Comparison of ENCODE assay signal across 14 mouse cellular contexts in the genomic region with DNA sequence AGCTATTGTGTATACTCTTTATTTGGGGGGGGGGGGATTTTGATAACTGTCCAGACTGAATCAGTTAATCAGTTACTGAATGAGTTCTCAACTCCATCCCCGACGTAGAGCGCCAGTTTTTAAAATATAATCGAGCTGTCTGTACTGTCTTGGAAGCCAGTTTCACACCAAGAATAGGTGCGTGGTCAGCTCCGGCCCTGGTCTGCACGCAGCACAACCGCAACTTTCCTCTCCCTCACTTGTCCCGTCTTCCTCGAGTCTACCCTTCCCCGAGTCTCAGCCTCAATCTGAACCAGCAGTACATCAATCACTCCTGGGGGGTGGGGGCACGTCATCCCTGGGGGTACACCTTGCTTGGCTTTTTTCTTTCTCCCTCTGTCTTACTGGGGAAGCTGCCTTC. TPM values are rescaled to one million over a fixed set of nuclear protein-coding genes. Genes with fewer than 3 reads are reported as not detected.
DNase-seq lines count a peak whose midpoint lies in the region; ATAC-seq lines count a peak whose summit lies in the region.
"Had no signal": no experiment of that assay in that cellular context is flagged by ENCODE, and none has a peak within 500 bp of the region (broad histone marks: within the 10 kb centered on the region; RNA-seq: fewer than 3 reads in every experiment).

No protein-coding gene starts in this region.

- WGBS in lung, embryonic 15.5 days, result 81% methylated on average over 12 of the region's 12 CpGs
- WGBS in forebrain, embryonic 15.5 days, result 29% methylated on average over 12 of the region's 12 CpGs
- 43% methylated on average over 12 of the region's 12 CpGs for WGBS in hindbrain, embryonic 15.5 days
- 44% methylated on average over 12 of the region's 12 CpGs for WGBS in neural tube, embryonic 13.5 days

- no peaks in the 10 kb centered on the region for H3K4me1 ChIP-seq in lung, embryonic 15.5 days
- H3K4me1 ChIP-seq in forebrain, embryonic 15.5 days, result peaks cover 37% of the 10 kb centered on the region
- peaks cover 17% of the 10 kb centered on the region for H3K4me1 ChIP-seq in hindbrain, embryonic 15.5 days (replicated peaks)
- H3K4me1 ChIP-seq in neural tube, embryonic 13.5 days (replicated peaks), result peaks cover 21% of the 10 kb centered on the region
- H3K4me1 ChIP-seq: stomach, embryonic 15.5 days had no signal

- no peaks in the 10 kb centered on the region for H3K27me3 ChIP-seq in lung, embryonic 15.5 days
- H3K27me3 ChIP-seq in forebrain, embryonic 15.5 days, result no peaks in the 10 kb centered on the region
- H3K27me3 ChIP-seq in hindbrain, embryonic 15.5 days, result peaks cover 39% of the 10 kb centered on the region
- peaks cover 74% of the 10 kb centered on the region for H3K27me3 ChIP-seq in neural tube, embryonic 13.5 days
- H3K27me3 ChIP-seq: limb, embryonic 13.5 days; stomach, embryonic 15.5 days had no signal

- no peak overlapping the region for H3K4me3 ChIP-seq in lung, embryonic 15.5 days
- H3K4me3 ChIP-seq in forebrain, embryonic 15.5 days, result no peak overlapping the region
- H3K4me3 ChIP-seq in hindbrain, embryonic 15.5 days, result 0 out of 2 replicates have a peak overlapping the region, but pooled peaks have one; percentile 11
- H3K4me3 ChIP-seq in neural tube, embryonic 13.5 days, result no peak overlapping the region
- H3K4me3 ChIP-seq: limb, embryonic 13.5 days; stomach, embryonic 15.5 days had no signal

- peak; percentile 23; the same call in 1 of the 2 replicates for ATAC-seq in lung, embryonic 15.5 days (ENCODE audit: borderline replicate concordance, extremely low read depth, low FRiP score, low TSS enrichment)
- ATAC-seq in forebrain, embryonic 15.5 days (replicated peaks), result peak; percentile 41
- ATAC-seq in hindbrain, embryonic 15.5 days (ENCODE audit: low FRiP score, low read depth), result peak; percentile 47; the same call in 1 of the 2 replicates
- peak; percentile 60; the same call in 1 of the 2 replicates for ATAC-seq in neural tube, embryonic 13.5 days (ENCODE audit: low read depth)

- DNase-seq in lung, postnatal 14 days, result no peak
- DNase-seq in Muller cell, postnatal 12 days (ENCODE audit: inconsistent ontology term), result no peak
- DNase-seq in right cerebral cortex, postnatal 25 days, result no peak
- no peak for DNase-seq in cerebellum, postnatal 10 days
- DNase-seq: cerebellum, adult 8-10 months; heart, adult 18-20 months; layer of hippocampus, postnatal 36 days; lung, postnatal 4 days had no signal

- peaks cover 22% of the 10 kb centered on the region for H3K36me3 ChIP-seq in lung, embryonic 15.5 days
- H3K36me3 ChIP-seq in forebrain, embryonic 15.5 days, result no peaks in the 10 kb centered on the region
- H3K36me3 ChIP-seq in hindbrain, embryonic 15.5 days, result no peaks in the 10 kb centered on the region
- H3K36me3 ChIP-seq in neural tube, embryonic 13.5 days, result no peaks in the 10 kb centered on the region

- no peak overlapping the region for H3K9ac ChIP-seq in lung, embryonic 15.5 days
- no peak overlapping the region for H3K9ac ChIP-seq in forebrain, embryonic 15.5 days (replicated peaks)
- H3K9ac ChIP-seq in hindbrain, embryonic 15.5 days, result no peak overlapping the region
- no peak overlapping the region for H3K9ac ChIP-seq in neural tube, embryonic 13.5 days
- H3K9ac ChIP-seq: limb, embryonic 13.5 days; stomach, embryonic 15.5 days had no signal

- no peak overlapping the region for H3K27ac ChIP-seq in lung, embryonic 15.5 days
- no peak overlapping the region for H3K27ac ChIP-seq in forebrain, embryonic 15.5 days (replicated peaks)
- no peak overlapping the region for H3K27ac ChIP-seq in hindbrain, embryonic 15.5 days (replicated peaks)
- no peak overlapping the region for H3K27ac ChIP-seq in neural tube, embryonic 13.5 days (replicated peaks)
- H3K27ac ChIP-seq: stomach, embryonic 15.5 days had no signal

- no peaks in the 10 kb centered on the region for H3K9me3 ChIP-seq in lung, embryonic 15.5 days
- H3K9me3 ChIP-seq in forebrain, embryonic 15.5 days, result no peaks in the 10 kb centered on the region
- no peaks in the 10 kb centered on the region for H3K9me3 ChIP-seq in hindbrain, embryonic 15.5 days
- no peaks in the 10 kb centered on the region for H3K9me3 ChIP-seq in neural tube, embryonic 13.5 days
- H3K9me3 ChIP-seq: limb, embryonic 13.5 days; stomach, embryonic 15.5 days had no signal

- H3K4me2 ChIP-seq in lung, embryonic 15.5 days, result no peak overlapping the region
- peak overlapping the region; percentile 32 for H3K4me2 ChIP-seq in forebrain, embryonic 15.5 days (replicated peaks)
- peak overlapping the region; percentile 43 for H3K4me2 ChIP-seq in hindbrain, embryonic 15.5 days
- peak overlapping the region; percentile 34 for H3K4me2 ChIP-seq in neural tube, embryonic 13.5 days
- H3K4me2 ChIP-seq: limb, embryonic 13.5 days; stomach, embryonic 15.5 days had no signal

RNA-seq across cellular contexts. Expression of gene Gas2l3, which starts 8.4 kb away (rescaled TPM):
- 20.7 and 22.0 TPM in 2 replicates for polyA plus RNA-seq in lung, embryonic 15.5 days (2015; fragmentation: Nextera tagmentation; extraction: Ambion mirVana)
- polyA plus RNA-seq in forebrain, embryonic 15.5 days (2015; fragmentation: Nextera tagmentation; extraction: Ambion mirVana), result 12.1 and 13.9 TPM in 2 replicates
- 5.5 and 7.4 TPM in 2 replicates for polyA plus RNA-seq in hindbrain, embryonic 15.5 days (2015; fragmentation: Nextera tagmentation; extraction: Ambion mirVana)
- 5.8 and 6.3 TPM in 2 replicates for polyA plus RNA-seq in neural tube, embryonic 13.5 days (2015; fragmentation: Nextera tagmentation; extraction: Ambion mirVana)
